Mouse (Mus musculus) neural tube, embryonic 13.5 days (tissue): ENCODE measurements around the gene Kcnj3. TPM values are rescaled to one million over a fixed set of nuclear protein-coding genes. Genes with fewer than 3 reads are reported as not detected.

ENCODE experiments used
- ATAC-seq: fragments of 200-750 bp; cut with Nextera tagmentation; 2 replicates; pipeline ENCODE4 v1.8.0; 2017; ENCODE audit warnings: low read depth, mild to moderate bottlenecking, moderate TSS enrichment, moderate library complexity
- H3K27ac ChIP-seq: fragments of 300-500 bp; sonication (generic); replicated peaks from 2 replicates; pipeline ENCODE4 v1.5.1; 2015; ENCODE audit warnings: moderate library complexity, mild to moderate bottlenecking, inconsistent platforms
- H3K27me3 ChIP-seq: fragments of 300-500 bp; sonication (generic); 2 replicates; pipeline ENCODE4 v1.6.1; 2015; ENCODE audit warnings: mild to moderate bottlenecking, inconsistent platforms
- H3K36me3 ChIP-seq: fragments of 300-500 bp; sonication (generic); 2 replicates; pipeline ENCODE4 v1.6.1; 2015; ENCODE audit warnings: mild to moderate bottlenecking, inconsistent platforms
- H3K4me1 ChIP-seq: fragments of 300-500 bp; sonication (generic); replicated peaks from 2 replicates; pipeline ENCODE4 v1.6.1; 2015; ENCODE audit warnings: inconsistent platforms
- H3K4me2 ChIP-seq: fragments of 300-500 bp; sonication (generic); 2 replicates; pipeline ENCODE4 v1.6.1; 2015; ENCODE audit warnings: inconsistent platforms, mild to moderate bottlenecking, moderate library complexity
- H3K4me3 ChIP-seq: fragments of 300-500 bp; sonication (generic); 2 replicates; pipeline ENCODE4 v1.5.1; 2015; ENCODE audit warnings: mild to moderate bottlenecking, inconsistent platforms
- H3K9ac ChIP-seq: fragments of 300-500 bp; sonication (generic); 2 replicates; pipeline ENCODE4 v1.6.1; 2015; ENCODE audit warnings: moderate library complexity, mild to moderate bottlenecking, inconsistent platforms
- H3K9me3 ChIP-seq: fragments of 300-500 bp; sonication (generic); 2 replicates; pipeline ENCODE4 v1.6.1; 2016; ENCODE audit warnings: inconsistent platforms
- WGBS: fragments of 180-500 bp; shearing (Covaris S2); methylation state at CpG from one replicate; pipeline ENCODE4 v1.1.7; 2015; 5-methylcytosine and 5-hydroxymethylcytosine counted together
- polyA plus RNA-seq: library from polyadenylated mRNA; unstranded; fragments of >200 nt; fragmentation: Nextera tagmentation; extraction: Ambion mirVana; gene quantifications from 2 replicates; pipeline ENCODE4 v1.2.1, GENCODE M21; 2015

Gene Kcnj3
- polyA plus RNA-seq, 1 experiment from 2014 or later = 3.1 TPM

GRCm38 (mm10) chr2:55534946-55535345, 99.2 kb downstream of the Kcnj3 start:
- H3K27ac ChIP-seq = no peak overlapping the region
- H3K4me2 ChIP-seq = no peak overlapping the region
- no peak overlapping the region for H3K9ac ChIP-seq
- no peak overlapping the region for H3K4me3 ChIP-seq
- no peaks in the 10 kb centered on the region for H3K27me3 ChIP-seq
- 78% methylated on average over 2 of the region's 2 CpGs for WGBS
- no peak for ATAC-seq
- no peaks in the 10 kb centered on the region for H3K36me3 ChIP-seq
- no peaks in the 10 kb centered on the region for H3K9me3 ChIP-seq
- H3K4me1 ChIP-seq = no peaks in the 10 kb centered on the region

GRCm38 (mm10) chr2:55535482-55535881, 99.7 kb downstream of the Kcnj3 start:
- Histone ChIP-seq H3K27me3 (no peaks in the 10 kb centered on the region), H3K9me3 (no peaks in the 10 kb centered on the region), H3K4me2 (no peak overlapping the region), H3K4me1 (no peaks in the 10 kb centered on the region), H3K36me3 (no peaks in the 10 kb centered on the region), H3K4me3 (no peak overlapping the region), H3K9ac (no peak overlapping the region), H3K27ac (no peak overlapping the region)
- ATAC-seq = no peak
- WGBS = 77% methylated on average over 1 of the region's 1 CpGs

- Histone ChIP-seq H3K9me3 (no peaks in the 10 kb centered on the region), H3K36me3 (no peaks in the 10 kb centered on the region), H3K27ac (no peak overlapping the region), H3K4me2 (no peak overlapping the region), H3K4me3 (no peak overlapping the region), H3K27me3 (no peaks in the 10 kb centered on the region), H3K4me1 (no peaks in the 10 kb centered on the region), H3K9ac (no peak overlapping the region)
- no peak for ATAC-seq
These were observed 111.8 kb downstream of the Kcnj3 start for GRCm38 (mm10) chr2:55547612-55548011.

GRCm38 (mm10) chr2:55558368-55558985, 122.7 kb downstream of the Kcnj3 start:
- H3K4me1 ChIP-seq = no peaks in the 10 kb centered on the region
- H3K9ac ChIP-seq = no peak overlapping the region
- H3K4me3 ChIP-seq = no peak overlapping the region
- no peaks in the 10 kb centered on the region for H3K36me3 ChIP-seq
- ATAC-seq = peak; percentile 86
- no peak overlapping the region for H3K4me2 ChIP-seq
- 56% methylated on average over 4 of the region's 4 CpGs for WGBS
- no peaks in the 10 kb centered on the region for H3K27me3 ChIP-seq
- H3K27ac ChIP-seq = no peak overlapping the region
- no peaks in the 10 kb centered on the region for H3K9me3 ChIP-seq

GRCm38 (mm10) chr2:55569291-55569690, 133.5 kb downstream of the Kcnj3 start:
- WGBS = 93% methylated on average over 7 of the region's 7 CpGs
- Histone ChIP-seq H3K4me2 (no peak overlapping the region), H3K27me3 (no peaks in the 10 kb centered on the region), H3K9me3 (no peaks in the 10 kb centered on the region), H3K9ac (no peak overlapping the region), H3K4me3 (no peak overlapping the region), H3K27ac (no peak overlapping the region), H3K4me1 (no peaks in the 10 kb centered on the region), H3K36me3 (no peaks in the 10 kb centered on the region)
- ATAC-seq = no peak

- H3K27ac ChIP-seq = no peak overlapping the region
- ATAC-seq = no peak
- H3K27me3 ChIP-seq = no peaks in the 10 kb centered on the region
These were observed 135.7 kb downstream of the Kcnj3 start for GRCm38 (mm10) chr2:55571425-55571824.

GRCm38 (mm10) chr2:55580286-55580685, 144.5 kb downstream of the Kcnj3 start:
- H3K27ac ChIP-seq = no peak overlapping the region
- no peak overlapping the region for H3K4me2 ChIP-seq
- no peaks in the 10 kb centered on the region for H3K4me1 ChIP-seq
- H3K36me3 ChIP-seq = no peaks in the 10 kb centered on the region
- no peaks in the 10 kb centered on the region for H3K27me3 ChIP-seq
- no peak overlapping the region for H3K9ac ChIP-seq
- ATAC-seq = no peak
- no peaks in the 10 kb centered on the region for H3K9me3 ChIP-seq
- 72% methylated on average over 2 of the region's 2 CpGs for WGBS
- H3K4me3 ChIP-seq = no peak overlapping the region

More at GRCm38 (mm10) chr2:55571425-55571824, 135.7 kb downstream of the Kcnj3 start:
- Histone ChIP-seq H3K9ac (no peak overlapping the region), H3K4me2 (no peak overlapping the region), H3K4me3 (no peak overlapping the region), H3K4me1 (no peaks in the 10 kb centered on the region), H3K9me3 (no peaks in the 10 kb centered on the region), H3K36me3 (no peaks in the 10 kb centered on the region)
- WGBS = 87% methylated on average over 3 of the region's 3 CpGs

GRCm38 (mm10) chr2:55591226-55591988, 155.6 kb downstream of the Kcnj3 start:
- Histone ChIP-seq H3K4me3 (no peak overlapping the region), H3K27ac (no peak overlapping the region), H3K9ac (no peak overlapping the region), H3K4me1 (0 out of 2 replicates have a peak, but pooled peaks cover 3% of the 10 kb centered on the region), H3K9me3 (no peaks in the 10 kb centered on the region), H3K4me2 (no peak overlapping the region), H3K27me3 (no peaks in the 10 kb centered on the region), H3K36me3 (no peaks in the 10 kb centered on the region)
- no peak for ATAC-seq
- whole genome bisulfite sequencing = 61% methylated on average over 3 of the region's 3 CpGs
